Mouse (Mus musculus) C2C12 (cell line): ENCODE measurements around the gene Atraid.

ENCODE experiments used
- CTCF ChIP-seq: IDR thresholded peaks from one replicate; pipeline ENCODE4 v1.5.1; 2011; ENCODE audit not compliant: control insufficient read depth, insufficient read depth, insufficient read length
- MAX ChIP-seq: IDR thresholded peaks from one replicate; pipeline ENCODE4 v1.6.1; 2011; ENCODE audit warnings: mild to moderate bottlenecking, control low read depth

- TF ChIP-seq CTCF, result no peak
- no peak for TF ChIP-seq MAX
Observed at GRCm38 (mm10) chr5:31001560-31001959, 46.6 kb upstream of the Atraid start.
